Mouse (Mus musculus) cerebellum, adult (tissue): ENCODE data around the gene Capg.

Experiments used
- ATAC-seq: cut with Nextera tagmentation; 2 replicates; pipeline ENCODE4 v1.9.2; 2017; ENCODE audit warnings: mild to moderate bottlenecking, moderate library complexity, mixed read lengths; ENCODE audit not compliant: insufficient number of reproducible peaks, low FRiP score, low TSS enrichment

The Capg gene

DNA sequence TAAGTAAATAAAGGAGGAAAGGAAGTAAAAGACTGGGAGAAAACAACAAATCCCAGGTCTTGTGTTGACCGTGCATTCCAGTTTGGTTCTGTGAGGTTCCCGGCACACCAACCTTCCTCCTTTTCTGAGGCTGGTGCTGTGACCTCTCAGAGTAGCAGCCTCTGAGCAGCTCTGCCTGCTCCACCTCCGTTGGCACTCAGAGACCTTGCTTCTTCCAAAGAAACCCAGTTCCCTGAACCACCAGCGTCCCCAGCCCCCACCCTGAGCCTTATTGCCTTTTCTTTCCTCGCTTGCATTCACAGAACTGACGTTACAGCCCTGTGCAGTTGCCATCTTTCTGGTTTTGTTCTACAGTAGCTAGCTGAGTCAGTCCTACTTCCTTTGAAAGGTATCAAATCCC is 56.0 kb downstream of the Capg start:
- no peak for ATAC-seq

DNA sequence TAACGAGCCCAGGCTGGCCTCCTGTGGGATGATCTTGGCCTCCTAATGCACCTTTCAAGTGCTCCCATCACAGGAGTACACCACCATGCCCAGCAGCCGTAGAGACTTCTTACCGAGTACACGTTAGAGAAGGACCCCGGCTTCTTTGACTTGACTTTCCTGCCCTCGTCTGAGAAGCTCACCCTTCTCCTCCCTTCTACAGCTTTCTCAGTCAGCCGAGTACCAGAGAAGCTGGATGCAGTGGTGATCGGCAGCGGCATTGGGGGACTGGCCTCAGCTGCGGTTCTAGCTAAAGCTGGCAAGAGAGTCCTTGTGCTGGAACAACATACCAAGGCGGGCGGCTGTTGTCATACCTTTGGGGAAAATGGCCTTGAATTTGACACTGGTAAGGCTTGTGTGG is 56.6 kb downstream of the Capg start:
- ATAC-seq = no peak

DNA sequence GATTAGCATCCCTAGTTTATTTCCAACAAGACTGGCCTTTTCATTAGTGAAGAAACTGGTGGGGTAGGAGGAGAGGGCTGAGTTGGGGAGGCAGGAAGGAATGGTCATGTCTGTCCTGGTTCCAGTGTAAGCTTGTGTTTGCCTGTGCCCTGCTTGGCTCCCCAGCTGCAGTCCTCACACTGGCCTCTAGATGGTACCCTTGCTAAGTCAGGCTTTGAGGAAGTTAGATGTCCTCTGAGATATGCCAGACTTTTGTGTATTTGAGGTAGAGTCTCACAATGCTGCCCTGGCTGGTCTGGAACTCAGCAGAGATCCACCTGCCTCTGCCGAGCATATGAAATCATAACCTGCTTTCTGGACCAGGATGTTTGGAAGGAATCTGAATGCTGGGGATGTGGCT is 57.5 kb downstream of the Capg start:
- ATAC-seq = no peak; the same call in 1 of the 2 replicates

DNA sequence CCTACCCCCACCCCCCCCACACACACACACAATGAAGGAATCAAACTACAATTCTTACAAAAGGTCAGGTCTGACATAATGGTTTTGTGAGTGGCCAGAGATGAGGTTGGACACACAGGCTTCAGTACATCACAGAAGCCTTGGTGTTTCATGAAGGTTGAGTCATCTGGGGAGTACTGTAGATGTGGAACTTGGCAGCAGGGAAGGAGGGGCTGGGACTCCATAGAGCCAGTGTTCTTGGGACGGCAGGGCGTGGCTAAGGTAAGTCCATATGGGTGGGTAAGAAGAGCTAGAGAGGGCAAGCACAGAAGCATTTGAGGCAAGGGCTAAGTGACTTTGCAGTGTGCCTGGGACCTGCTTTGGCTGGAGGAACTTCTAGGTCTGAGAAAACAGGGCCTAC is 59.9 kb downstream of the Capg start:
- no peak for ATAC-seq

DNA sequence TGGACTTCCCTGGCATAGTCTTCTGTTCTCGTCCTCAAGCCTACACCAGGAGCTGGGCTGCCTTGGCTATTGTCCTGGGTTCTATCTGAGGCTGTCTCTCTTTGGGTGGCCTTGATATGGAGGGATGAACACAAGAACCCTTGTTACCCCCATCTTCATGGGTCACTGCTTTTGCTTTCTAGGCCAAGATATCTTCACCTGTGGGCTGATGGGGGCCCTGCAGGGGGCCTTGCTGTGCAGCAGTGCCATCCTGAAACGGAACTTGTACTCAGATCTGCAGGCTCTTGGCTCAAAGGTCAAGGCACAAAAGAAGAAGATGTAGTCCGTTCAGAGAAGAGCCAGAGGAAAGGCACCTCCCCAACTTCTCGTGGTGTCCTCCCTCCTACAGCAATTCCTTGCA is 62.9 kb downstream of the Capg start:
- ATAC-seq = no peak

DNA sequence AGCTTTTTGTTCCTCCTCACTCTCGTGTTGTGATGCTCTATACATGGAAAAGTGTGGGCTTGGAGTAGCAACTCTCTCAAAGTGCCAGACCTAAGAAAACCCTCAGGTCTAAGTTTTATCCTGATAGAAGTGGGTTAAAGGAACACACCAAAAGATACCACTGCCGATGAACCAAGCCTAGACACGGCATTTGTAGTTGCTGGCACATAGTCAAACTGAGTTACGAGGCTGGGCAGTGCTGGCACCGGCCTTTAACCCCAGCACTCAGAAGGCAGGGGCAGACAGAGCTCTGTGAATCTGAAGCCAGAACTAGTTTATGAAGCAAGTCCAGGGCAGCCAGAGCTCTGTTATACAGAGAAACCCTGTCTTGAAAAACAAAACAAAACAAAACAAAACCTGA is 63.5 kb downstream of the Capg start:
- ATAC-seq = no peak

DNA sequence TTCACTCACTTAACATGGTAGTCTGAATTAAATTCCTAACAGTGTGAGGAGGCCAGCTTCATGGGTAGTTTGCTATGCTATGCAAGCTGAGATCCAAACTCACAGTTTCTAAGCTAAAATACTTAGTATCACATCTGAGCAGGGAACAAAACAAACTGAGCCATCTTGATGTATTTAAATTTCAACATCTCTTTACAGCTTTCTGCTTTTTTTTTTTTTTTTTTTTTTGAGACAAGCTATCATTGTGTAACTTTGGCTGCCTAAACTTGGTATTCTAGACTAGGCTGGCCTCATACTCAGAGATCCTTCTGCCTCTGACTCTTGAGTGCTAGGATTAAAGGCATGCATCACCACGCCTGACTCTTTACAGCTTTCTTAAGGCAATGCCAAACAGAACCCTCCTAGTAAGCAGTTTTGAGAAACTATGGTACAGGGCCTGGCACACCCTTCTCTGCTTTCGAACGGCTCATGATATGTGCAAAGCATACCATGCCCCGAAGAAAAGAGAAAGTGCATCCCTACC is 64.5 kb downstream of the Capg start:
- ATAC-seq = no peak

DNA sequence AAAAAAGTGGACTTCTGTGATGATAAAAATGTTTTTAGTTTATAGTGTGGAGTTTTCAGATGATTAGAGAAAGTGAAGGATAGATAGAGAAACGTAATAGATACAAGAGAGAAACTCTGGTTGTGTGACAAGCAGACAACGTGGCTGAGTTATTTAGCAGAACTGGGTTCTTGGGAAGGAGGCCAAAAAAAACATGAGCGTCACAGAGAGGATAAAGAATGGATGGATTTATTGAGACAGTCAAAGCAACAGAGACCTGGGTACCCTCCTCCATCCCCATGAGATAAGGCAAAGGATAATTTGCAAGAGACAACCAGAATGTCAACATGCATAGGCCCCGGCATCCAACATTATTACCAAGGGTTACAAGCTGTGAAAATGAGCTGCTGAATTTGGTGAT is 66.1 kb downstream of the Capg start:
- ATAC-seq = no peak
